Mouse (Mus musculus): ENCODE results near the gene Ssx9. TPM values are rescaled to one million over a fixed set of nuclear protein-coding genes. Genes with fewer than 3 reads are reported as not detected.
"Not testable (repeated sequence)": the region's sequence is repeated elsewhere in the genome, so short reads cannot be mapped to it uniquely, and the experiment has no call there.

Gene Ssx9
- polyA plus RNA-seq (2011; ENCODE audit: insufficient read length, low read depth, missing spikeins), result not detected in 2 replicates

GRCm38 (mm10) chrX:8748132-8748531 is at the start of gene Ssx9:
Gene Ssx9, plus strand, starts transcription at chrX:8748432.
- not testable (repeated sequence) for H3K4me1 ChIP-seq (ENCODE audit: control insufficient read depth, insufficient read depth, low read length); H3K4me3 ChIP-seq (ENCODE audit: insufficient read depth, low read length); H3K27ac ChIP-seq (ENCODE audit: insufficient read depth, low read length)

DNA sequence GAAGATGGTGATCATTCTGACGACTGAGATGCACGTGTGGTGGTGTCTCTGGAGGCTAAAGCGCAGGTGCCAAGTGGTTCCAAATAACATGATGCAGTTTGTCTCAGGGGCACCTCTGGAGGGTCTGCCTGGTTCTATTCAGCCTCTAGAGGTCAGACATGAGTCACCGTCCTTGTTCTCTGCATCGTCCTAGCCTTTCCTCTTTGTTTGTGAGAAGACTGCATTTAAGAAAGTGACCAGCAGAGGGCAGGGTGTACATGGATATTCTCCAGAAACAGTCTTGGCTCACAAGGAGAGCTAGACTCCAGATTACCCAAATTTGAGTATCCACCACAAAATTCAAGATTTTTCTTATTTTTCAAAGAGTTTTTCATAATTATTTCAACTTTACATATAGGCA is 15.3 kb upstream of the Ssx9 start:
- no peak overlapping the region for H3K4me3 ChIP-seq (ENCODE audit: insufficient read depth, low read length)
- H3K4me1 ChIP-seq (ENCODE audit: control insufficient read depth, insufficient read depth, low read length), result no peaks in the 10 kb centered on the region
- H3K27ac ChIP-seq (ENCODE audit: insufficient read depth, low read length), result no peak overlapping the region
- TF ChIP-seq CTCF (IDR thresholded peaks at IDR 0.05; ENCODE audit: borderline replicate concordance, insufficient read depth, low read length), result no peak
- no peak for TF ChIP-seq POLR2A (IDR thresholded peaks at IDR 0.05; ENCODE audit: low read depth, low read length)

DNA sequence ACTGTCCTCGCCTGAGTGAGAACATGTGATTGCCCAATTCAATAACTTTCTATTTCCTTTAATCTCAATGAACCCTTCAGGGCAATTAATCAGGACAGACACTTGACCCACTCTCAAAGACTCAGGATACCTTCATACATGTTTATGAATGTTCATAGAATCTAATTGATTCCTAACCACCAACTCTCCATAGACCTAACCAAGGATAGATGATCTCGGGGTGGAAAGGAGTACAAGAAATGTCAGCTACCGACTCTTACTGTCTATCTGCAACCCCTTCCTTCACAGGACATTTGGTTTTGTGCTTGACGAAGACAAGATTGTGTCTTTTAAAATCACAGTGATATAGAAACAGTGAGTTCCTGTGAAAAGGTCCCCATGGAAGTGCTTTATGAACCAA is 55.2 kb downstream of the Ssx9 start, which contains the start of gene Ssxb5:
Ssxb5 (plus strand) TSS at position 301 of the 400 bp plus-strand sequence.
- not testable (repeated sequence) for H3K4me3 ChIP-seq (ENCODE audit: insufficient read depth, low read length); H3K4me1 ChIP-seq (ENCODE audit: control insufficient read depth, insufficient read depth, low read length); H3K27ac ChIP-seq (ENCODE audit: insufficient read depth, low read length)

Other genes starting within 250 kb of the Ssx9 start
- not detected in 2 replicates for gene Gm14459, start 223.5 kb upstream of the Ssx9 start, polyA plus RNA-seq (2011; ENCODE audit: insufficient read length, low read depth, missing spikeins)
- gene Ssxb6, start 200.2 kb upstream of the Ssx9 start, polyA plus RNA-seq (2011; ENCODE audit: insufficient read length, low read depth, missing spikeins), result not detected in 2 replicates
- gene Ssxb3, start 156.6 kb upstream of the Ssx9 start, polyA plus RNA-seq (2011; ENCODE audit: insufficient read length, low read depth, missing spikeins), result not detected in 2 replicates
- not detected in 2 replicates for gene Ssxb8, start 57.6 kb upstream of the Ssx9 start, polyA plus RNA-seq (2011; ENCODE audit: insufficient read length, low read depth, missing spikeins)
- not detected in 2 replicates for gene Ssxb5, start 55.3 kb downstream of the Ssx9 start, polyA plus RNA-seq (2011; ENCODE audit: insufficient read length, low read depth, missing spikeins)
- gene Gm6592, start 95.6 kb downstream of the Ssx9 start, polyA plus RNA-seq (2011; ENCODE audit: insufficient read length, low read depth, missing spikeins), result not detected in 2 replicates
- not detected in 2 replicates for gene Gm5751, start 125.8 kb downstream of the Ssx9 start, polyA plus RNA-seq (2011; ENCODE audit: insufficient read length, low read depth, missing spikeins)
- 2.7 and 4.3 TPM in 2 replicates for gene B630019K06Rik, start 143.9 kb downstream of the Ssx9 start, polyA plus RNA-seq (2011; ENCODE audit: insufficient read length, low read depth, missing spikeins)
- not detected in 2 replicates for gene Fthl17b, start 214.5 kb downstream of the Ssx9 start, polyA plus RNA-seq (2011; ENCODE audit: insufficient read length, low read depth, missing spikeins)
- gene Fthl17c, start 228.1 kb downstream of the Ssx9 start, polyA plus RNA-seq (2011; ENCODE audit: insufficient read length, low read depth, missing spikeins), result not detected in 2 replicates
- not detected in 2 replicates for gene Fthl17d, start 238.3 kb downstream of the Ssx9 start, polyA plus RNA-seq (2011; ENCODE audit: insufficient read length, low read depth, missing spikeins)

Data from embryonic fibroblast, embryonic 13.5 days (primary cell).